Mouse (Mus musculus): ENCODE results near the gene Fnip2.

The Fnip2 gene

GRCm38 (mm10) chr3:79531581-79532271 is 35.9 kb downstream of the Fnip2 start:
- in situ Hi-C loops (cut with MboI; ENCODE audit: low sequenced_read_pairs): no loop called here

GRCm38 (mm10) chr3:79529499-79530096 is 38.0 kb downstream of the Fnip2 start:
- in situ Hi-C loops (cut with MboI; ENCODE audit: low sequenced_read_pairs): no loop called here

- in situ Hi-C loops (cut with MboI; ENCODE audit: low sequenced_read_pairs): no loop called here
Observed at GRCm38 (mm10) chr3:79528451-79528850, 39.1 kb downstream of the Fnip2 start.

- in situ Hi-C loops (cut with MboI; ENCODE audit: low sequenced_read_pairs): no loop called here
Observed at GRCm38 (mm10) chr3:79527921-79528320, 39.7 kb downstream of the Fnip2 start.

GRCm38 (mm10) chr3:79527521-79527920 is 40.1 kb downstream of the Fnip2 start:
- in situ Hi-C loops (cut with MboI; ENCODE audit: low sequenced_read_pairs): no loop called here

- in situ Hi-C loops (cut with MboI; ENCODE audit: low sequenced_read_pairs): no loop called here
Observed at GRCm38 (mm10) chr3:79523349-79523748, 44.2 kb downstream of the Fnip2 start.

GRCm38 (mm10) chr3:79519862-79520261 is 47.7 kb downstream of the Fnip2 start:
- in situ Hi-C loops (cut with MboI; ENCODE audit: low sequenced_read_pairs): no loop called here

GRCm38 (mm10) chr3:79518761-79519527 is 48.7 kb downstream of the Fnip2 start:
- in situ Hi-C loops (cut with MboI; ENCODE audit: low sequenced_read_pairs): no loop called here

GRCm38 (mm10) chr3:79517884-79518591 is 49.6 kb downstream of the Fnip2 start:
- in situ Hi-C loops (cut with MboI; ENCODE audit: low sequenced_read_pairs): no loop called here

GRCm38 (mm10) chr3:79516958-79517357 is 50.6 kb downstream of the Fnip2 start:
- in situ Hi-C loops (cut with MboI; ENCODE audit: low sequenced_read_pairs): no loop called here

GRCm38 (mm10) chr3:79516099-79516920 is 51.3 kb downstream of the Fnip2 start:
- in situ Hi-C loops (cut with MboI; ENCODE audit: low sequenced_read_pairs): no loop called here

GRCm38 (mm10) chr3:79514304-79514703 is 53.3 kb downstream of the Fnip2 start:
- in situ Hi-C loops (cut with MboI; ENCODE audit: low sequenced_read_pairs): no loop called here

- in situ Hi-C loops (cut with MboI; ENCODE audit: low sequenced_read_pairs): no loop called here
Observed at GRCm38 (mm10) chr3:79501166-79501728, 66.3 kb downstream of the Fnip2 start.

GRCm38 (mm10) chr3:79500279-79500678 is 67.3 kb downstream of the Fnip2 start:
- in situ Hi-C loops (cut with MboI; ENCODE audit: low sequenced_read_pairs): no loop called here

GRCm38 (mm10) chr3:79496668-79497067 is 70.9 kb downstream of the Fnip2 start:
- in situ Hi-C loops (cut with MboI; ENCODE audit: low sequenced_read_pairs): no loop called here

- in situ Hi-C loops (cut with MboI; ENCODE audit: low sequenced_read_pairs): no loop called here
Observed at GRCm38 (mm10) chr3:79495151-79495550, 72.4 kb downstream of the Fnip2 start.

- in situ Hi-C loops (cut with MboI; ENCODE audit: low sequenced_read_pairs): no loop called here
Observed at GRCm38 (mm10) chr3:79494028-79494427, 73.6 kb downstream of the Fnip2 start.

- in situ Hi-C loops (cut with MboI; ENCODE audit: low sequenced_read_pairs): no loop called here
Observed at GRCm38 (mm10) chr3:79493064-79493463, 74.5 kb downstream of the Fnip2 start.

- in situ Hi-C loops (cut with MboI; ENCODE audit: low sequenced_read_pairs): no loop called here
Observed at GRCm38 (mm10) chr3:79491614-79492013, 76.0 kb downstream of the Fnip2 start.

GRCm38 (mm10) chr3:79490102-79490501 is 77.5 kb downstream of the Fnip2 start:
- in situ Hi-C loops (cut with MboI; ENCODE audit: low sequenced_read_pairs): no loop called here

Data from CH12F3 (cell line).